Mouse (Mus musculus): ENCODE data around the gene Dnajb1. TPM values are rescaled to one million over a fixed set of nuclear protein-coding genes. Genes with fewer than 3 reads are reported as not detected.

The Dnajb1 gene
- total and polyA plus RNA-seq, 2 experiments from 2014 or later: 42.7 to 65.0 TPM

DNA sequence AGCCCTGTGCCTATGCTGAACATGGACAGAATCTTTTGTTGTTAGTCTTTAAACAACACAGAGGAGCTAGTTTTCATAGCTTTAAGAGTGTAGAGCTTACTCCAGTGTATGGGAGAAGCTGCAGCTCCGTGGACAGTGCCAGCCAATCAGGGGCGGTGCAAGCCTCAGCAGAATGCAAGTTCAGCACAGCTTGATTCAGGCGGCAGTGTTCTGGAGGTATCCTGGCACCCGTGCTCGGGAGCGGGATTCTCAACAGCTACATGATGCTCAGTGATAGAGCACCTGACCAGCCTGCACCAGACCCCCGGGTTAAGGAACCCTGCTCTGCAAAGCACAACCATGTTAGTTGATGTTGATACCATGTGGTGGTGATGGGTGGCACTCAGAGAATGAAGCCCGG is 52.6 kb downstream of the Dnajb1 start:
- 0 out of 2 replicates have a peak, but pooled peaks have one; percentile 13 for ATAC-seq
- 3% methylated on average over 8 of the region's 8 CpGs for WGBS
- no peak for DNase-seq (ENCODE audit: low spot score)
- H3K36me3 ChIP-seq (ENCODE audit: insufficient read depth, low read length): no peaks in the 10 kb centered on the region
- H3K4me2 ChIP-seq (ENCODE audit: low read depth, low read length): peak overlapping the region; percentile 19; the same call in 1 of the 2 replicates
- H3K4me1 ChIP-seq (ENCODE audit: insufficient read depth, low read length): peaks cover 16% of the 10 kb centered on the region
- no peaks in the 10 kb centered on the region for H3K27me3 ChIP-seq (ENCODE audit: insufficient read depth, low read length)
- no peak overlapping the region for H3K4me3 ChIP-seq (ENCODE audit: low read length)
- H3K27ac ChIP-seq: peak overlapping the region; percentile 15; the same call in 1 of the 2 replicates
- TF ChIP-seq CTCF (IDR thresholded peaks at IDR 0.05; ENCODE audit: low read depth): no peak
- H3K9me3 ChIP-seq (ENCODE audit: low read length): no peaks in the 10 kb centered on the region
- no peak overlapping the region; the same call in 1 of the 2 replicates for H3K9ac ChIP-seq (replicated peaks; ENCODE audit: low read length)

DNA sequence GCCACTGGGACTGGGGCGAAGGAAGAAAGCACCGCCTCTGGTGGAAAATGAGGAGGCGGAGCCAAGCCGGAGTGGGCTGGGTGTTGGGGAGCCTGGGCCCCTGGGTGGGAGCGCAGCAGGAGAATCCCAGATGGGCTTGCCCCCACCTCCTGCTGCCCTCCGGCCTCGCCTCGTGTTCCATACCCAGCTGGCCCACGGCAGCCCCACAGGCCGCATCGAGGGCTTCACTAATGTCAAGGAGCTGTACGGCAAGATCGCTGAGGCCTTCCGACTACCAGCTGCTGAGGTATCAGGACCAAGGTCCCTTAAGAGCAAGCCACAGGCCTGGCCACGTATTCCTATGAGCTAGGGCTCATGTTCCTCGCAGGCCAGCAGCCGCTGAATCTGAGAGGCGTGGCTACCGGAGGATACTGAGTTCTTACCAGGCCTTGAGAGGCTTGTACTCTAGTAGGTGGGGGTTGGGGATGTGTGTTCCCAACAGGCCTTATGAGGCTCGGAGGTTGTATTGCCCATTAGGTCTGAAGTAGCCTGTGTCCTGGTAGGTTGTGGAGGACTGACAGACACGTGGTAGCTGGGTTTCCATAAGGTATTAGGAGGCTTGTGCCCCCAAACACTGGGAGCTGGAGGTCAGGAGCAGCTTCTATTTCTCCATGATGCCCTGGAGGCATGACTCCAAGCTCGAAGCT is 53.1 kb downstream of the Dnajb1 start:
- no peak overlapping the region for H3K4me3 ChIP-seq (ENCODE audit: low read length)
- DNase-seq (ENCODE audit: low spot score): no peak
- H3K27ac ChIP-seq: peak overlapping the region; percentile 15; the same call in 1 of the 2 replicates
- no peaks in the 10 kb centered on the region for H3K27me3 ChIP-seq (ENCODE audit: insufficient read depth, low read length)
- H3K36me3 ChIP-seq (ENCODE audit: insufficient read depth, low read length): no peaks in the 10 kb centered on the region
- 29% methylated on average over 22 of the region's 22 CpGs for WGBS
- no peak overlapping the region; the same call in 1 of the 2 replicates for H3K9ac ChIP-seq (replicated peaks; ENCODE audit: low read length)
- H3K4me1 ChIP-seq (ENCODE audit: insufficient read depth, low read length): peaks cover 16% of the 10 kb centered on the region
- H3K9me3 ChIP-seq (ENCODE audit: low read length): no peaks in the 10 kb centered on the region
- H3K4me2 ChIP-seq (ENCODE audit: low read depth, low read length): peak overlapping the region; percentile 19; the same call in 1 of the 2 replicates
- no peak for ATAC-seq
- TF ChIP-seq CTCF (IDR thresholded peaks at IDR 0.05; ENCODE audit: low read depth): no peak

Other genes starting within 250 kb of the Dnajb1 start
- gene Clgn, start 218.3 kb upstream of the Dnajb1 start, total RNA-seq (2014; rRNA removed): 5.4 and 5.5 TPM in 2 replicates
- gene Clgn, start 218.3 kb upstream of the Dnajb1 start, polyA plus RNA-seq (2015; fragmentation: Nextera tagmentation; extraction: Ambion mirVana): 13.1 and 13.3 TPM in 2 replicates
- 179 and 224 TPM in 2 replicates for gene Scoc, start 149.8 kb upstream of the Dnajb1 start, total RNA-seq (2014; rRNA removed)
- 441 TPM in 2 replicates for gene Scoc, start 149.8 kb upstream of the Dnajb1 start, polyA plus RNA-seq (2015; fragmentation: Nextera tagmentation; extraction: Ambion mirVana)
- 0.05 TPM in 1 of 2 replicates, not detected in the other for gene Olfr370, start 72.4 kb upstream of the Dnajb1 start, total RNA-seq (2014; rRNA removed)
- gene Olfr370, start 72.4 kb upstream of the Dnajb1 start, polyA plus RNA-seq (2015; fragmentation: Nextera tagmentation; extraction: Ambion mirVana): 0.08 TPM in 1 of 2 replicates, not detected in the other
- 124 and 186 TPM in 2 replicates for gene Ndufb7, start 41.5 kb upstream of the Dnajb1 start, total RNA-seq (2014; rRNA removed)
- 436 and 442 TPM in 2 replicates for gene Ndufb7, start 41.5 kb upstream of the Dnajb1 start, polyA plus RNA-seq (2015; fragmentation: Nextera tagmentation; extraction: Ambion mirVana)
- gene Tecr, start 222 bp upstream of the Dnajb1 start, total RNA-seq (2014; rRNA removed): 1,283 and 1,409 TPM in 2 replicates
- 1,550 and 1,625 TPM in 2 replicates for gene Tecr, start 222 bp upstream of the Dnajb1 start, polyA plus RNA-seq (2015; fragmentation: Nextera tagmentation; extraction: Ambion mirVana)
- 71.5 and 84.9 TPM in 2 replicates for gene Gipc1, start 44.5 kb downstream of the Dnajb1 start, total RNA-seq (2014; rRNA removed)
- gene Gipc1, start 44.5 kb downstream of the Dnajb1 start, polyA plus RNA-seq (2015; fragmentation: Nextera tagmentation; extraction: Ambion mirVana): 114 and 121 TPM in 2 replicates
- gene Ptger1, start 58.5 kb downstream of the Dnajb1 start, total RNA-seq (2014; rRNA removed): 2.6 and 4.7 TPM in 2 replicates
- gene Ptger1, start 58.5 kb downstream of the Dnajb1 start, polyA plus RNA-seq (2015; fragmentation: Nextera tagmentation; extraction: Ambion mirVana): 0.40 and 0.49 TPM in 2 replicates
- gene Pkn1, start 91.0 kb downstream of the Dnajb1 start, total RNA-seq (2014; rRNA removed): 54.7 and 65.6 TPM in 2 replicates
- gene Pkn1, start 91.0 kb downstream of the Dnajb1 start, polyA plus RNA-seq (2015; fragmentation: Nextera tagmentation; extraction: Ambion mirVana): 18.2 and 21.8 TPM in 2 replicates
- gene Ddx39, start 107.0 kb downstream of the Dnajb1 start, total RNA-seq (2014; rRNA removed): 36.2 and 44.6 TPM in 2 replicates
- gene Ddx39, start 107.0 kb downstream of the Dnajb1 start, polyA plus RNA-seq (2015; fragmentation: Nextera tagmentation; extraction: Ambion mirVana): 72.3 and 75.9 TPM in 2 replicates
- 9.2 and 10.4 TPM in 2 replicates for gene Adgre5, start 133.1 kb downstream of the Dnajb1 start, total RNA-seq (2014; rRNA removed)
- 8.2 and 8.6 TPM in 2 replicates for gene Adgre5, start 133.1 kb downstream of the Dnajb1 start, polyA plus RNA-seq (2015; fragmentation: Nextera tagmentation; extraction: Ambion mirVana)